Mouse (Mus musculus): ENCODE data around the gene Lrrc32.

Gene Lrrc32

DNA sequence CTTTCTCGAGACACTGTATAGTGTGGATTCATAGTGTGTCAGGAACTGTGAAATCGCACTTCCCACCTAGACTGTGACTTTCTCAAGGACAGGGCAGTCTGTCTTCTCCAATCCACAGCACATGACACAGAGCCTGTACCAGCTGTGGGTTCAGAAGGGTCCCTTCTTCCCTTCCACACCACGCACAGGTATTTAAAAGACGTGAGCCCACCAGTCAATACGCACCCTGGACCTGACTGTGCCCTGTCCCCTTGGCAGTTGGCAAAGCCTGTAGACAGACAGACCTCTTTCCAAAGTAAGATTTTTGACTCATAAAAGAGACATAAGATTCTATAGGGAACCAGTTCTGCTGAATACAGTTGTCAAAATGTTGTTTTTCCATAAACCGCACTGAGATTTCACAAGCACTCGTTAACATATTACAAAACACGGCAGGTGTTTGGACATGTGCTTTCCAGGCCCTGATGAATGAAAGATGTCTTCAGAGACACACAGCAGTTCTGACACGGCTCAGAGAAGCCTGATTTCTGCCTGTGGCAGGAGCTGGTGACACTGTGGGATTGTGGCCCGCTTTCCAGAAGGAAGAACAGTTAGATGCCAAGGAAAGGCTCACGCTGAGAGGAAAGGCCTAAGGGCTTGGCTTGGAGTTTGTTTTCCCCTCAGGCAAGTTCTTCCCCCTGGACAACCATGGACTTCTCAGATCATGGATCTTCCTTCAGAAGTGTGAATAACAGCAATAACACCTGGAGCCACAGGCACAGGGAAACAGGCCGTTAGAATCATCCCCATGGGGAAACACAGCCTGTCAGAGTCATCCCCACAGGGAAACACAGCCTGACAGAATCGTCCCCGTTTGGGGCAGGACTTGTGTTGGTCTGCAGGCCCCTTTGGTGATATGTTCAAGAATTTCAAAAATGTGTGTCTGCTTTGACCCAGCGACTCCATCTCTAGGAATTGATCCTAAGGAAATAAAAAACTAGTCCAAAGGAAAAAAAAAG, 22.2 kb downstream of the Lrrc32 start:
- DNase-seq (ENCODE audit: low spot score in 2 of 2) = no peak

DNA sequence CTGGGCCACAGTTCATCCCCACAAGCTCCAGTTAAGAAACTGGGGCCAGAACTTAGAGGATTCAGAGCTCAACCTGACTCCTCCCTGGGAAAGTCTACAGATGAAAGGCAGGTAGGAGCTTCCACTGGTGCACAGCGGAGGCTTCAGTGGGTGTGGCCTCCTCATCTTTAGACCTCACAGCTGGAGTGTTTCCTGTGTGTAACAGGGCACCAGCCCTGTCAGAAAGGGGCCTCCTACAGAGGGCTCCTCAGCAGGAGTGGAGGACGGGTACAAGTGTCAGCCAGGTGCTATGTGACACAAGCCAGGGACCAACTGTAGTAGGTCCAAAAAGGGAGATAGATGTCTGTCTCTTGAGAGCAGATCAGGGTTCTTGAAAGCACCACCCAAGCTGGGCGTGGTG, 24.2 kb downstream of the Lrrc32 start:
- no peak for DNase-seq (ENCODE audit: low spot score in 2 of 2)

DNA sequence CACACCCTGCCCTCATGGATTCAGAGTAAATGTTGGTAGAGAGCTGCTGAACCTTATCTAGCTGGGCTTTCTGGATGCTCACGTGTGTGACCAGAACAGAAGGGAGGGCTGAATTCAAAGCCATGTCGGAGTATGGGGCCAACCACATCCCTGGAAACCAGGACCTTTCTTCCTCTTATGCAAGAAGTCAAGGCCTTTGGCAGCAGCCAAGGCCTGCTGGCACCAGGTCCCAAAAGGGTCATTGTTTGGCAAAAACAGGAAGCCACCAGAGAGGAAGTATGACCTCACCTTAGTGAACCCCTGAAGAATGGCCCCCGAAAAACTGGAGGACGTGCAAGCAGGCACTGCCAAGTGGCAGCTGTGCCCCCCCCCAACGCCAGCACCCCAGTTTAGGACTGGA, 33.5 kb downstream of the Lrrc32 start:
- DNase-seq (ENCODE audit: low spot score in 2 of 2) = no peak

DNA sequence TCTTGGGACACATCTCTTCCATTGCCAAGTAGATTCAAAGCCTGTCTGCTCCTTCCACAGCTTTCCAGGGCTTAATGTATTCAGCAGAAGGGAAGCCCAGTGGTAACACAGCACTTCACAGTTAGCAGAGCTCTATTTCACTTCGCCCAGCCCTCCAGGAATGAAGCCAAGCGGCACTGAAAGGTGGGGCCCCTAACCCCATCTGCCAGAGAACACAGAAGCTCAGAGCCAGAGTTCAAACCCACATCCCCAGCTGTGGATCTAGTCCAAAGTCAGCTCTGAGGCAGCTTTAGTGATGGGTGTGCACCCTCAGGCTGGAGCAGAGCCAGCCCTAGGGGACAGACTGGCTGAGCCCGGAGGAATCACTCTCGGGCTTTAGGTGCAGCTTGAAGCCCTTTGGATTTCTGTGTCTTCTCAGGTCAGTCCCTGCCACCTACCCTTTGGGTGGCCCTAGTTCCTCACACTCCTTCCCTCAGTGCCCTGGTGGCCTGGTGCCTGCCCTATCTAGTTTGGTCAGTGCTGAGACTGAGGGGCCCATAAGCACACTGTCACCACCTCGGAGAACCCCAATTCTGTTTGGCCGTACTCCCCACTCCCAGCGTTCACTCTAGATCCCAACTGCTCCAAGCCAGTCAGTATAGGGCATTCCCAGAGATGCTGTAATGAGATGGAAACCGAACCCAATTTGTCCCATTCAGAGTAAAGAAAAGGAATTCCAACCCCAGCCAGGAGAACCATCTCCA, 34.2 kb downstream of the Lrrc32 start:
- no peak for DNase-seq (ENCODE audit: low spot score in 2 of 2)

DNA sequence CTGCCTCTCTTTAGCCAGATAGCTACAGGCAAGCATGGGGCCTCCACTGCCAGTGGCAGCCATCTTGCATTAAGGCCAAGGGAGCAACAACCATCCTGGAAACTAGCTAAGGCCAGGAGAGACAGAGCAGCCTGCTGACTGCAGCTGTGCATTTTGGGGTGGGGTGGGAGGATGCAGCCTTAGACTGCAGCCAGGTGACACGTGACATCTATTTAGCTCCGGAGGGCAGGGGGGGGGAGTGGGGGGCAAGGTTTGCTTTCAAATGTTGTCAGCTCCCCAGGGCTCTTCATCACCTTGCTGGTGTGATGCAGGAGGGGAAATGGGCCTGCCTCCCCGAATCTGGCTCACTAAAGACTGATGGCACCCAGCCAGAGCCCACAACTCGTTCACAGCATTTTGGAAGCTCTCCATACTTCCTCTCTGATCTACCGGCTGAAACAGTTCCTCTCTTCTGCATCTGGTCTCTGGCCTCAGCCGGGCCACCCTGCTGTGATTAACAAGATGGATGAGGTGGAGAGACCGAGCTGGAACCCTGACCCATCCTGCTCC, 34.8 kb downstream of the Lrrc32 start:
- no peak for DNase-seq (ENCODE audit: low spot score in 2 of 2)

DNA sequence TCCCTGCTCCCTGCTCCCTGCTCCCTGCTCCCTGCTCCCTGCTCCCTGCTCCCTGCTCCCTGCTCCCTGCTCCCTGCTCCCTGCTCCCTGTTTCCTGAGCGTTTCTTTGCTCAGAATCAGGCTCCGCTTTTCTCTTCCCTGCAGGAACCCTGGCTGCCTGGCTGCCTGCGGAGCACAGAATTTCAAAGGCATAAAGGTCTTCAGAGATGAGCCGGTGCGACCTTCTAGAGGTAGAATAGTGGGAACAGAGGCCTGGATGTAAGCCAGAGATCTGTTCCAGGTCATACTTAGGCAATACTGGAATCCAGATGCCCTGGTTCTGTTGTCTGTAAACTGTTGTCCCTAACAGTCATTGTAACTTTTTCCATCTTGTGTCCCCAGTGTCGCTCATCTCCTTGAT, 35.3 kb downstream of the Lrrc32 start:
- DNase-seq (ENCODE audit: low spot score in 2 of 2) = no peak

DNA sequence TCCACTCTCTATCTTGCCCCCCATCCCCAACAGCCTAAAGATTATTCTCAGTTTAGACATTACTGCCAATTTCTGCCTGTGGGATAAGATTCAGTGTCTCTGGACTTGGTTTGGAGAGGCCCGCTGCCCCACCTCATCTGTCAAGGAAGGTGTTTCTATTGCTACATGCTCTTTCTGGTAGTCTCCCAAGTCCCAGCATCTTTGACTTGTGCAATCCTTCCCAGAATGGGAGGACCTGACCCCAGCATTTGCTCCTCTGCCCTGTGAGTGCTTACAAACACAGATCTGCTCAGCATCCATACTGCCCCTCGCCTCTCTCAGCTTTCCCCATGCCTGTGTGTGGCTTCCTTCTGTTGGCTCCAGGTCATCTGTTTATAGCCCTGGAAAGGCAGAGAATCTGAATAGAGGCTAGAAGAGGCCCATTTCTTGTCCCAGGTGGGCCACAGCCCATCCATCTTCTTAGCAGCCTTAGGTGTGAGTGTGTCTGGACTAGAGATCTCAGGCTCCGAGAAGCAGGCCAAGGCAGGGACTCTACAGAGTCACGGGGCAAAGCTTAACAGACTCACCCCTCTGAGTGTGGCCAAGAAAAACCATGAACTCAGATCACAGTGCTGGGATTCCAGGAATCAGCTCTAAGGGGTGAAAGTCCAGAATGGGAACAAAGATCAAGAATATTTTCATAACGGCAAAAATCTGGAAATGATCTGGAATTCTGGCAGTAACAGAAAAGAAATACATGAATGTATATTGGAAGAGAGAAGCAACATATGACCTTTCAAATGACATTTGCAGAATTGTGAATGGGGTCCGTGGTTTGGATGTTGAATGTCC, 36.0 kb downstream of the Lrrc32 start:
- DNase-seq (ENCODE audit: low spot score in 2 of 2) = no peak

DNA sequence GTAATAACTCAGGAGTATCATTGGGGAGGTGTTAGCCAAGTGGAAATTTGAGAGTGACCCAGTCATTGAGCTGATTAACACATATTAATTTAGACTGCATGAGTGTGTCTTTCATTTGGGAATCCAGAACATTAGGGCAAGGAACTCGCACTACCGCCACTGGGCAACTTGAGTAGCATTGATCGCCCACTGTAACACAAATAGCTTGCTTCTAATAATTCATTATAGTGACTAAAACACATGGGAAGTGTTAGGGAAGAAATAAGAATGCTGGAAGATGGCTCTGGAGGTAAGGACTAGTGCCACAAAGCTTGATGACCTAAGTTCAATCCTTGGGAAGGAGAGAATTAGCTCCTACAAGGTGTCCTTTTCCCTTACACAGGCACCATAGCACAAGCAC, 38.0 kb downstream of the Lrrc32 start:
- no peak for DNase-seq (ENCODE audit: low spot score in 2 of 2)

DNA sequence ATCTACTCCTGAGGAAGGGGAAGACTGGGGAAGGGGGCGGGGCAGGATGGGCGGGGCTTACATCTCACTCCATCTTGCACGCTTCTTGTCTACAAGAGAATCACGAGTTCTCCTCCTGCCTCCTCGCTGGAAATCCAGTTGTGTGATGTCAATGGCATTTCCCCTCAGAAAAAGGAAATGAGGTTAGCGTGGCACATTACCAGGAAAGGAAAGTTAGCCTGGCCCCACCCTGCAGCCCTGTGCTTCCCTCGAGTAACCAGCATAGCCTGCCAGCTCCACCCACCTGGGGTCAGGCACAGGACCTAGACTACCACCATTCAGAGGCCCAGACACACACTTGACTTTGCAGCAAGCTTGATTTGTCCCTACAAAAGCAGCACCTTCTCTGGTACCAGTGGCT, 42.5 kb downstream of the Lrrc32 start:
- DNase-seq (ENCODE audit: low spot score in 2 of 2) = no peak

DNA sequence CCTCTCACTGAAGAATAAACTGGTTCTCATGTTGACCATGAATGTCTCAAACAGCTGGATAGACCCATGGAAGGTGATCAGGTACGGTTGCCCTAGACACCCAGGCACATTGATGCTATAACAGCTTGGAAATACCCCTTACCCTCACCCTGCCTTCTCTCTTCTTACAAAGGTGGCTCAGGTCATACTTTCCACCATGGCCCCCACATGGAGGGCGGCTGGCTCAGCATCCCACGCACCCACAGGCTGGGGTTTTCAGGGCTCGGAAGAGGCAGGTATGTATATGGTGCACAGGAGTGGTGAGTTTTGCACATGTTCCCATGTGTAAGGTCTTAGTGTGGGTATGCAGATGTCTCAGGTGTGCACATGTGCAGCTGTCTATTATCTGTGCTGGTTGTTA, 43.9 kb downstream of the Lrrc32 start:
- no peak for DNase-seq (ENCODE audit: low spot score in 2 of 2)

DNA sequence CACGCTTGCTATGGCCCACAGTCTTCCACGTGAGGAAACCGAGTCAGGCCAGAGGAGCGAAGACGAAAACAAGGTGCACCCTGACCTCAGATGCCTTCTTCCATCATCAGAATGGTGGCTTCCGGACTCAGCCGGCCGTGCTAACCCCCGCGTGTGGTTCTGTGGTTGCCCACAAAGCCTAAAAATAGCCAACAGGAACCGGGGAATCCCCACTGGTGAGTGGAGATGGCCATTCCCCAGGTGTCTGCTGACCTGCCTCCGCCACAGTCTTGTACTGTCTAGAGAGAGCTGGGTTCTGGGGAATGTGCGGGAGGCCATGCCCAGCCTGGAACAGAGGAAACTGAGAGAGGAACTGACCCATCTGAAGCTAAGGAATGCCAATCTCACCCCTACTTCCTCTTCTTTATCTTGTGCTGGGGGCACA, 45.4 kb downstream of the Lrrc32 start:
- DNase-seq (ENCODE audit: low spot score in 2 of 2) = peak; percentile 52 to 56

DNA sequence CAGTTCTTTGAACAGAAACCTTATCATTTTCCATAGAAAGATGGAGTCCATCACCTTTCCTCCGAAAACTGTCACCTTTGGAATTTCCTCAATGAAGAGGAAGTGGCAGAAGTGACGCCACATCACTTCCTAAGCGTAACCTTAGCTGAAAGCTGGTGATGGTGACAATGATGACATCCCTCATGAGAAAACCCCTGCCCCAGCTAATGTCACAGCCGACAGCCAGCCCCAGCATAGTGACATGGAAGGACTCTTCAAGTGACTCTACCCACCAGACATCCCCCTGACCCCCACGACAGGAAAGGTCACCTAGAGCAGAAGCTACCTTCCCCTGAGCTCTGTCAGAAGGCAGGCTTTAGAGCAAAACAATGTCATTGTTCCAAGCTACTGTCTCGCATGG, 46.1 kb downstream of the Lrrc32 start:
- no peak for DNase-seq (ENCODE audit: low spot score in 2 of 2)

DNA sequence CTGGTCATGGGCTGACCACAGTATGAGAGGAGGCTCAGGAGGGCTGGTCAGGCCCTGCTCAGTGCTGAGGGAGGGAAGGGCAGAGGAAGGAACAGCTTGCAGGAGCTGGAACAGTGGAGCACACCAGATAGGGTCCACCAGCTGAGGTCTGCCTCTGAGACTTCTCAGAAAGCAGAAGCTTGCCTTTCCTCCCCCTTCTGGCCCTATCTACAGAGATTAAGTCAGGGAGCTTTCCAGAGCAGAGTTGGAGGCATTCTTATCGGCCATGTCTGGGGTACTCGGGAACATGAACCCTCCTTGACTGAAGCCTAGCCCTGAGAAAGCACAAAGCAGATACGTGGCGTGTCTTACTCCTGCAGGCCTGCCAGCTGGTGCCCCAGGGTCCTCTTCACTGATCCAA, 46.8 kb downstream of the Lrrc32 start:
- DNase-seq (ENCODE audit: low spot score in 2 of 2) = no peak

DNA sequence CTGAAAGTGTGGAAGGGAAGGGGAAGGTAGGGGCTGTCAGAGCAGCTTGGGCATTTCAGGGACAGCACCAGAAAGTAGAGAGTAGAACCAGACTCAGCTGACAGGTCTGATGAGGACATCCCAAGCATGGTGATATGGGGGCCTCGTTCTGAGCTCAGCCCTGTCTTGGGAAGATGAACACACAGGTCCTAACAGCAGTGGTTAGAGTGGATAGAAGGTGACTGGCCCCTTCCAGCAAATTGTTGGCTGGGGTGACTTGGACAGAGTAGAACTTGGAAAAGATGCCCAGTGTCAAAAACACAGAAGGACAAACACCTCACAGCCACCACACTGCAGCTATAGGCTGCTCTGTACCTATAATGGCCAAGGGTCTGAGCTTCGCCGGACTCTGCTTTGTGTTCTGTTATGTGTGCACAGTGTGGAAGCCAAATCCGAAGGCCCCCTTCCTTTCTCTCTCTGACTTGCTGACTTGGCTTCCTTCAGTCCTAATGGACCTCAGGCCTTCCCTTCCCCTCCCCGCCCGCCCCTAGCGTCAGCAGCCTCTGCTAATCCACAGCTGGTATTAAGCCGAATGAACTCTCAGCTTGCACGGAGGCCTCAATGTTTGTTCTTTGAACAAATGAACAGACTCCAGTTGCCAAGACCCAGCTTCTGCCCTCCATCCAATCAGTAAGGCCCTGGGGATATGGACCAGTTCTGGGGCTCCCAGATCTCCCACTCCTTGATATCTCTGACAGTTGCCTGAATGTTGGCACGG, 48.3 kb downstream of the Lrrc32 start:
- no peak for DNase-seq (ENCODE audit: low spot score in 2 of 2)

DNA sequence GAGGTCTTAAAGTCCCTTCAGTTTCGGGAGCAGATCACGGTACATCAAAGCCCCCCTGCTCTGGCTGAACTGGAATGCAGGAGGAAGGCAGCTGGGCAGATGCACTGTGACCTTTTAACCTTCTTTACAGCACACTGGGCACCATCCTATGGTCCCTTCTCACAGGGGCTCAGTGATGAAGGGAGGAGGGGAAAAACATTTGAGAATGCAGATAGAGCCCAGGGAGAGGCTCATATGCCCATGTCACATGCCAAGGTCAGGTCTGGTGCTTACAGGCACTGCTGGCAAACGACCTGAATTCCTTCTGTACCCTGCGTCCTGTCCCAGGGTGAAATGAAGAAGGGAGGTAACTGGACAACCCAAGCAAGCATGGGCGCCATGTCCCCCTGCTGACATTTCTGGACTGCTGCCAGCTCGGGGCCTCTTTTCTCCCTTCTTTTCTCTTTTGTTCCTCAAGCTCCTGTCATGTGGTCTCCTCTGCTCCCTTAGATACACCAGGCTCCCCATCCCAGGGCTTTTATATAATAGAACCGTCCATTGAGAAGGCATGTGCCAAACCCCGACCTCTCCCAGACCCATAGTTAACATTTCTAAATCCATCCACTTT, 49.0 kb downstream of the Lrrc32 start:
- DNase-seq (ENCODE audit: low spot score in 2 of 2) = no peak

DNA sequence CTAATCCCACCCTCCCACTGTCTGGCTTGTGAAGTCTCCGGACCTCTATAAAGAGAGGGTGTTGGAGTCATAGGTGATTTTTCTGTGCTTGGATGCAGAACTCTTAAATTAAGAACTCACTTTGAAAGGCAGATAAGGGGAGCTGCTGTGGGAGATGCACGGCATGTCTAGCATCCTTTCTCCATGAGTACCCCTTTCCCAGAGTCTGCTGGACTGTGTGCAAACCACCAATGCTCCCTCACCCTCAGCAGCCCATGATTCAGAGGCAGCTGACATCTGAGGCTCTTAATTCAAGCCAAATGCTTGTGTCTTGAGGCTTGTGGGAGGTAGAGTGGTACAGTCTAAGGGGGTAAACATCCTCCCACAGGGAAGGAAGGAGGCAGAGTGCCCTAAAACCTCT, 51.8 kb downstream of the Lrrc32 start:
- no peak for DNase-seq (ENCODE audit: low spot score in 2 of 2)

DNA sequence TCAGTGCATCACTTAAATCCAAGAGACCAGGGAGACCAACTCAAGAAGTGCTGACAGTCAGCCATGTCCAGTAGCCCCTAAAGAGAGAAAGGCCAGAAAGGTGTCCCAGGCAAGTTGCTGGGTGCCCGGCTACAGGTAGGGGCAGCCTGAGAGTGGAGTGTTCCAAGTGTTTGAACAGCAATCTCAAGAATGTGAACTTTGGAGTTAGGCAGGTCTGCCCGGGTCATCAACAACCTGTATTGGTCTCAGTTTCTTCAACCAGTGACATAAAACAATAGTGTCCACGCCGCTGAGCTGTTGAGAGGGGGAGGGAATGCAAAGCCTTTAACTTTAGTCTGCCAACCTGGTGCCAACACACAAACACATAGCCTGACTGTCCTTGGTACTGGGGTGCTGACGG, 52.5 kb downstream of the Lrrc32 start:
- no peak for DNase-seq (ENCODE audit: low spot score in 2 of 2)

DNA sequence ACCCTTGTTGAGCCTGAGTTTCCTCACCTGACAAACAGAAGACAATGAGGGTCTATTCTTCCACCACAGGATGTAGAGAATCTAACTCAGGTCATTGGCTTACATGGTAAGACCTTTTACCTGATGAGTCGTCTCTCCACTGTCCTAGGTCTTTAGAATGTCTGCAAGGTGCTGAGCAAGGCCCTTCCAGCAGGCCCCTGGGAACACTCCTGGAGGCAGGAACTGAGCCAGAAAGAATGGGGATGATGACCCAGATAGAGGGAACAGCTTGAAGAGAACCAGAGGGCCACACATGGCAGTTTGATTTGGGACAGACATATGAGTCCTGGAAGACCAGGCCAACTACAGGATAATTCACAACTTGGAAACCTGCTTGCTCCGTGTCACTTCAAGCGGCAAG, 53.2 kb downstream of the Lrrc32 start:
- no peak for DNase-seq (ENCODE audit: low spot score in 2 of 2)

DNA sequence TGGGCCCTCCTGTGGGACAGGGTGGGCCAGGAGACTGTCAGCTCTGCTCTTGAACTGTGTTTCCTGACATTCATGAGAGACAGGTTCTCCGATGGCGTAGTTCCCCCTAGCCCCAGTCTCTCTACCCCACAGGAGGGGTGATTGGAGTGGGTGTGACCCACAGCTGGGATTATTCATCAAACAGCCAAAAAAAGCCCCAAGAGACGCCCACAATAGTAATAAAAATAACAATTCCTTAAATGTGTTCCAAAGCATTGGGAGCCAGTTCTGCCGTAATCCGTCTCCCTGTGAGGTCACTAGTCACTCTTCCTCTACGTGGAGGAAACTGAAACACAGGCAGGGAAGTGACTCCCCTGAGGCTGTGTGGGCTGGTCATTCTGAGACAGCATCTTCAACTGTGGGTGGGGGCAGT, 53.7 kb downstream of the Lrrc32 start:
- no peak for DNase-seq (ENCODE audit: low spot score in 2 of 2)

DNA sequence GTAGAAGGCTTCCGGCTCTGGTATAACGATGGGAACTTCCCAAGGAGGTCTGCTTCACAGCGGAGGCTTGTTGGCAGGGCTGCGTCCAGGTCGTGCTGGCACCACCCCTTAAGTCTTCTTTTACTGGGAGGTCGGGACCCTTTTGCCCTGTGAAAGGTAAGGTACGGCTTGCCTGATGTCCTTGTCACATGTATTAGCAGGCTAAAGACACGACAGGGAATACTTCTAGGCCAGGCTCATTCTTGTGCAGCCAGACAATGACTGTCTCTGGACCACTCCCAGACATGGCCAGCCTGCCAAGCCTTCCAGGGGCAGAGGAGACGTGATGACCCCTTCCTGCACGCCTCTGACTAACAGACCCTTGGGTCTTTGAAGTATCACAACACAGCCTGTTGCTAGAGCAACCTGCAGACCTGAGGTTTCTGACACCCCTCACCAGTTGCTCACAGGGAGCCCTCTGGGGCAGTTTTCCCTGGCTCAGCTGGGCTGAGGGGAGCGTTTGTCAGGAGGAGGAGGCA, 54.8 kb downstream of the Lrrc32 start:
- no peak for DNase-seq (ENCODE audit: low spot score in 2 of 2)

Data from spleen, postnatal 14 days (tissue).